Comparison of ENCODE assay signal across 9 mouse cellular contexts in genomic region chr16:18154521-18155171, GRCm38 (mm10). TPM values are rescaled to one million over a fixed set of nuclear protein-coding genes. Genes with fewer than 3 reads are reported as not detected.
DNase-seq lines count a peak whose midpoint lies in the region; ATAC-seq lines count a peak whose summit lies in the region.
"Had no signal": no experiment of that assay in that cellular context is flagged by ENCODE, and none has a peak within 500 bp of the region (broad histone marks: within the 10 kb centered on the region; RNA-seq: fewer than 3 reads in every experiment).

No protein-coding gene starts in this region.

- no peak overlapping the region for H3K9ac ChIP-seq in embryonic facial prominence, embryonic 12.5 days
- no peak overlapping the region for H3K9ac ChIP-seq in forebrain, embryonic 12.5 days
- 0 out of 2 replicates have a peak overlapping the region, but pooled peaks have one; percentile 29 for H3K9ac ChIP-seq in hindbrain, embryonic 13.5 days
- no peak overlapping the region for H3K9ac ChIP-seq in limb, embryonic 11.5 days (ENCODE audit: low read length)
- H3K9ac ChIP-seq in stomach, embryonic 16.5 days (ENCODE audit: low read length): no peak overlapping the region
- H3K9ac ChIP-seq: liver, embryonic 15.5 days had no signal

- no peak overlapping the region for H3K4me3 ChIP-seq in embryonic facial prominence, embryonic 12.5 days
- H3K4me3 ChIP-seq in embryonic facial prominence, embryonic 10.5 days: no peak overlapping the region
- no peak overlapping the region for H3K4me3 ChIP-seq in forebrain, embryonic 12.5 days (replicated peaks)
- H3K4me3 ChIP-seq in hindbrain, embryonic 13.5 days: no peak overlapping the region
- no peak overlapping the region for H3K4me3 ChIP-seq in limb, embryonic 11.5 days (ENCODE audit: low read depth, low read length)
- H3K4me3 ChIP-seq in stomach, embryonic 16.5 days (replicated peaks; ENCODE audit: low read length): no peak overlapping the region
- H3K4me3 ChIP-seq: liver, embryonic 15.5 days had no signal

- peak; percentile 18; the same call in 1 of the 2 replicates for ATAC-seq in embryonic facial prominence, embryonic 12.5 days (ENCODE audit: insufficient number of reproducible peaks, insufficient read depth, low FRiP score, low TSS enrichment)
- peak; percentile 16; the same call in 1 of the 2 replicates for ATAC-seq in forebrain, embryonic 12.5 days (ENCODE audit: low FRiP score)
- ATAC-seq in hindbrain, embryonic 13.5 days (ENCODE audit: low FRiP score): peak; percentile 32; the same call in 1 of the 2 replicates
- ATAC-seq in limb, embryonic 11.5 days (ENCODE audit: insufficient number of reproducible peaks, low FRiP score, low TSS enrichment, low read depth): no peak
- peak; percentile 45; the same call in 1 of the 2 replicates for ATAC-seq in stomach, embryonic 16.5 days (ENCODE audit: insufficient read depth, low FRiP score)

- H3K4me2 ChIP-seq in embryonic facial prominence, embryonic 12.5 days (replicated peaks): no peak overlapping the region
- no peak overlapping the region for H3K4me2 ChIP-seq in forebrain, embryonic 12.5 days
- H3K4me2 ChIP-seq in hindbrain, embryonic 13.5 days: no peak overlapping the region
- peak overlapping the region; percentile 7; the same call in 1 of the 2 replicates for H3K4me2 ChIP-seq in limb, embryonic 11.5 days (ENCODE audit: low read depth, severe bottlenecking)
- no peak overlapping the region for H3K4me2 ChIP-seq in stomach, embryonic 16.5 days (ENCODE audit: low read depth, low read length)
- H3K4me2 ChIP-seq: liver, embryonic 15.5 days had no signal

- H3K27ac ChIP-seq in embryonic facial prominence, embryonic 12.5 days: no peak overlapping the region
- no peak overlapping the region for H3K27ac ChIP-seq in embryonic facial prominence, embryonic 10.5 days (replicated peaks)
- peak overlapping the region; percentile 3; the same call in 1 of the 2 replicates for H3K27ac ChIP-seq in forebrain, embryonic 12.5 days
- peak overlapping the region; percentile 60; the same call in 1 of the 2 replicates for H3K27ac ChIP-seq in hindbrain, embryonic 13.5 days
- no peak overlapping the region for H3K27ac ChIP-seq in limb, embryonic 11.5 days (replicated peaks; ENCODE audit: low read depth, low read length)
- no peak overlapping the region for H3K27ac ChIP-seq in stomach, embryonic 16.5 days (ENCODE audit: low read length)
- H3K27ac ChIP-seq: liver, embryonic 15.5 days had no signal

- WGBS in embryonic facial prominence, embryonic 12.5 days: 44% methylated on average over 14 of the region's 14 CpGs
- WGBS in embryonic facial prominence, embryonic 10.5 days: 45% methylated on average over 14 of the region's 14 CpGs
- 59% methylated on average over 14 of the region's 14 CpGs for WGBS in forebrain, embryonic 12.5 days
- WGBS in hindbrain, embryonic 13.5 days: 37% methylated on average over 14 of the region's 14 CpGs
- 27% methylated on average over 14 of the region's 14 CpGs for WGBS in limb, embryonic 11.5 days
- WGBS in stomach, embryonic 16.5 days: 23% methylated on average over 14 of the region's 14 CpGs

- no peak for DNase-seq in embryonic facial prominence, embryonic 10.5 days (ENCODE audit: low spot score)
- peak; percentile 88 to 95 for DNase-seq in adrenal gland, adult (ENCODE audit: inconsistent age in 2 of 2, low spot score in 1 of 2)
- DNase-seq in limb, embryonic 11.5 days (ENCODE audit: low spot score): no peak
- no peak for DNase-seq in thymus, postnatal 36 days

- no peaks in the 10 kb centered on the region for H3K36me3 ChIP-seq in embryonic facial prominence, embryonic 12.5 days
- H3K36me3 ChIP-seq in embryonic facial prominence, embryonic 10.5 days (replicated peaks): no peaks in the 10 kb centered on the region
- H3K36me3 ChIP-seq in forebrain, embryonic 12.5 days (replicated peaks): peaks cover 8% of the 10 kb centered on the region; the same call in 1 of the 2 replicates
- H3K36me3 ChIP-seq in hindbrain, embryonic 13.5 days: peaks cover 22% of the 10 kb centered on the region
- no peaks in the 10 kb centered on the region for H3K36me3 ChIP-seq in limb, embryonic 11.5 days (ENCODE audit: control insufficient read depth, insufficient read depth, low read length)
- no peaks in the 10 kb centered on the region for H3K36me3 ChIP-seq in stomach, embryonic 16.5 days (ENCODE audit: control insufficient read depth, insufficient read depth, low read length)
- H3K36me3 ChIP-seq: liver, embryonic 15.5 days had no signal

- H3K4me1 ChIP-seq in embryonic facial prominence, embryonic 12.5 days: peaks cover 10% of the 10 kb centered on the region
- peaks cover 31% of the 10 kb centered on the region for H3K4me1 ChIP-seq in embryonic facial prominence, embryonic 10.5 days
- peaks cover 54% of the 10 kb centered on the region for H3K4me1 ChIP-seq in forebrain, embryonic 12.5 days
- peaks cover 63% of the 10 kb centered on the region for H3K4me1 ChIP-seq in hindbrain, embryonic 13.5 days (replicated peaks)
- H3K4me1 ChIP-seq in limb, embryonic 11.5 days (ENCODE audit: control insufficient read depth, insufficient read depth, low read length): peaks cover 27% of the 10 kb centered on the region
- H3K4me1 ChIP-seq in stomach, embryonic 16.5 days (ENCODE audit: control insufficient read depth, insufficient read depth, low read length): peaks cover 11% of the 10 kb centered on the region; the same call in 1 of the 2 replicates

- no peaks in the 10 kb centered on the region for H3K9me3 ChIP-seq in embryonic facial prominence, embryonic 12.5 days
- no peaks in the 10 kb centered on the region for H3K9me3 ChIP-seq in embryonic facial prominence, embryonic 10.5 days
- H3K9me3 ChIP-seq in forebrain, embryonic 12.5 days: no peaks in the 10 kb centered on the region
- no peaks in the 10 kb centered on the region for H3K9me3 ChIP-seq in hindbrain, embryonic 13.5 days
- H3K9me3 ChIP-seq in limb, embryonic 11.5 days (ENCODE audit: control insufficient read depth, low read length): no peaks in the 10 kb centered on the region
- no peaks in the 10 kb centered on the region for H3K9me3 ChIP-seq in stomach, embryonic 16.5 days (replicated peaks; ENCODE audit: control insufficient read depth, low read length)
- H3K9me3 ChIP-seq: liver, embryonic 15.5 days had no signal

- H3K27me3 ChIP-seq in embryonic facial prominence, embryonic 12.5 days: 0 out of 2 replicates have a peak, but pooled peaks cover 5% of the 10 kb centered on the region
- peaks cover 14% of the 10 kb centered on the region for H3K27me3 ChIP-seq in embryonic facial prominence, embryonic 10.5 days (replicated peaks; ENCODE audit: low read depth, poor library complexity, severe bottlenecking)
- no peaks in the 10 kb centered on the region for H3K27me3 ChIP-seq in forebrain, embryonic 12.5 days
- no peaks in the 10 kb centered on the region for H3K27me3 ChIP-seq in hindbrain, embryonic 13.5 days
- H3K27me3 ChIP-seq in limb, embryonic 11.5 days (ENCODE audit: control insufficient read depth, insufficient read depth, low read length): no peaks in the 10 kb centered on the region
- no peaks in the 10 kb centered on the region for H3K27me3 ChIP-seq in stomach, embryonic 16.5 days (ENCODE audit: control insufficient read depth, insufficient read depth, low read length)
- H3K27me3 ChIP-seq: liver, embryonic 15.5 days had no signal

RNA-seq across cellular contexts. Expression of gene Rtn4r, which starts 27.2 kb away (rescaled TPM):
- 3.1 and 3.4 TPM in 2 replicates for polyA plus RNA-seq in embryonic facial prominence, embryonic 12.5 days (2016; fragmentation: Nextera tagmentation; extraction: Ambion mirVana)
- polyA plus RNA-seq in embryonic facial prominence, embryonic 10.5 days (2016; fragmentation: Nextera tagmentation; extraction: Ambion mirVana): 0.87 and 1.4 TPM in 2 replicates
- 5.4 and 6.2 TPM in 2 replicates for polyA plus RNA-seq in forebrain, embryonic 12.5 days (2016; fragmentation: Nextera tagmentation; extraction: Ambion mirVana)
- 14.0 TPM in 2 replicates for polyA plus RNA-seq in hindbrain, embryonic 13.5 days (2015; fragmentation: Nextera tagmentation; extraction: Ambion mirVana)
- polyA plus RNA-seq in limb, embryonic 11.5 days (2014; fragmentation: Nextera tagmentation; extraction: Ambion mirVana): 4.5 and 7.4 TPM in 2 replicates
- polyA plus RNA-seq in stomach, embryonic 16.5 days (2015; fragmentation: Nextera tagmentation; extraction: Ambion mirVana): 0.84 and 1.0 TPM in 2 replicates

Comparison
In these comparisons a context has a peak if more than half of its experiments do, and no peak if none do; other contexts are left out.
1. H3K27ac ChIP-seq: peak in forebrain, embryonic 12.5 days (single experiment) and hindbrain, embryonic 13.5 days (single experiment); none in embryonic facial prominence, embryonic 12.5 days (single experiment), embryonic facial prominence, embryonic 10.5 days (single experiment), limb, embryonic 11.5 days (single experiment) and stomach, embryonic 16.5 days (single experiment).
2. DNase-seq: peak in adrenal gland, adult (2 of 2); none in embryonic facial prominence, embryonic 10.5 days (single experiment), limb, embryonic 11.5 days (single experiment) and thymus, postnatal 36 days (0 of 2).